Mouse (Mus musculus): ENCODE measurements at regions not wholly inside any gene's neighbourhood (a gene's known extent, or its start where the extent isn't known, plus 50 kb on each side); places are given as distances from the start of the nearest gene placed in this dataset.

GRCm38 (mm10) chr4:4920256-4920655, 127.1 kb upstream of the Impad1 start:
- no peak for DNase-seq (ENCODE audit: low read depth, low spot score)

GRCm38 (mm10) chr4:4875257-4875656, 82.1 kb upstream of the Impad1 start:
- DNase-seq (ENCODE audit: low read depth, low spot score): no peak

GRCm38 (mm10) chr4:4858345-4858744, 65.2 kb upstream of the Impad1 start:
- DNase-seq (ENCODE audit: low read depth, low spot score): no peak
